Mouse (Mus musculus): ENCODE results near the gene AI593442. TPM values are rescaled to one million over a fixed set of nuclear protein-coding genes. Genes with fewer than 3 reads are reported as not detected.

Gene AI593442
- polyA plus RNA-seq, 1 experiment from 2014 or later, result 0.05 TPM

- H3K9ac ChIP-seq, result no peak overlapping the region
- H3K4me2 ChIP-seq, result no peak overlapping the region
- H3K4me1 ChIP-seq (replicated peaks), result no peaks in the 10 kb centered on the region
- H3K9me3 ChIP-seq (replicated peaks), result no peaks in the 10 kb centered on the region
- 24% methylated on average over 4 of the region's 4 CpGs for WGBS (ENCODE audit: insufficient replicate concordance)
- ATAC-seq (ENCODE audit: low read depth) (no peak), DNase-seq (no peak)
- H3K36me3 ChIP-seq, result no peaks in the 10 kb centered on the region
- no peak overlapping the region for H3K27ac ChIP-seq
- H3K4me3 ChIP-seq (replicated peaks), result no peak overlapping the region
- H3K27me3 ChIP-seq, result no peaks in the 10 kb centered on the region
Measured at GRCm38 (mm10) chr9:52644626-52645025, 35.0 kb downstream of the AI593442 start.

GRCm38 (mm10) chr9:52644156-52644555 lies 35.4 kb downstream of the AI593442 start:
- Histone ChIP-seq H3K9ac (no peak overlapping the region), H3K4me1 (replicated peaks) (no peaks in the 10 kb centered on the region), H3K4me2 (no peak overlapping the region), H3K4me3 (replicated peaks) (no peak overlapping the region), H3K27me3 (no peaks in the 10 kb centered on the region), H3K36me3 (no peaks in the 10 kb centered on the region), H3K27ac (no peak overlapping the region), H3K9me3 (replicated peaks) (no peaks in the 10 kb centered on the region)
- WGBS (ENCODE audit: insufficient replicate concordance), result 79% methylated on average over 4 of the region's 4 CpGs
- DNase-seq (no peak), ATAC-seq (ENCODE audit: low read depth) (no peak)

GRCm38 (mm10) chr9:52635991-52636390 lies 43.6 kb downstream of the AI593442 start:
- no peak overlapping the region for H3K27ac ChIP-seq
- H3K9ac ChIP-seq, result no peak overlapping the region
- no peaks in the 10 kb centered on the region for H3K4me1 ChIP-seq (replicated peaks)
- no peak for DNase-seq
- no peaks in the 10 kb centered on the region for H3K9me3 ChIP-seq (replicated peaks)
- 47% methylated on average over 2 of the region's 2 CpGs for WGBS (ENCODE audit: insufficient replicate concordance)
- ATAC-seq (ENCODE audit: low read depth), result no peak
- H3K27me3 ChIP-seq, result no peaks in the 10 kb centered on the region
- H3K4me3 ChIP-seq (replicated peaks), result no peak overlapping the region
- no peak overlapping the region for H3K4me2 ChIP-seq
- H3K36me3 ChIP-seq, result no peaks in the 10 kb centered on the region

GRCm38 (mm10) chr9:52623926-52624325 lies 55.7 kb downstream of the AI593442 start:
- Histone ChIP-seq H3K4me2 (no peak overlapping the region), H3K4me1 (replicated peaks) (no peaks in the 10 kb centered on the region), H3K9ac (no peak overlapping the region), H3K36me3 (no peaks in the 10 kb centered on the region), H3K4me3 (replicated peaks) (no peak overlapping the region), H3K27ac (no peak overlapping the region), H3K27me3 (no peaks in the 10 kb centered on the region), H3K9me3 (replicated peaks) (no peaks in the 10 kb centered on the region)
- DNase-seq (no peak), ATAC-seq (ENCODE audit: low read depth) (no peak)
- WGBS (ENCODE audit: insufficient replicate concordance), result 17% methylated on average over 4 of the region's 4 CpGs

Measured in liver, embryonic 13.5 days (tissue).